Mouse (Mus musculus): Measurements from ENCODE around the gene Igdcc3. TPM values are rescaled to one million over a fixed set of nuclear protein-coding genes. Genes with fewer than 3 reads are reported as not detected.

Gene Igdcc3
- polyA plus RNA-seq, 1 experiment from 2014 or later = 0.22 TPM

GRCm38 (mm10) chr9:65142399-65142798 is 1.4 kb downstream of the Igdcc3 start:
- Histone ChIP-seq H3K27ac (ENCODE audit: low read depth, low read length) (no peak overlapping the region), H3K27me3 (replicated peaks; ENCODE audit: control insufficient read depth, insufficient read depth, low read length) (peaks cover 24% of the 10 kb centered on the region), H3K4me1 (replicated peaks; ENCODE audit: control insufficient read depth, insufficient read depth, low read length) (no peaks in the 10 kb centered on the region), H3K9me3 (ENCODE audit: control insufficient read depth) (no peaks in the 10 kb centered on the region), H3K4me3 (ENCODE audit: low read depth, low read length) (peak overlapping the region; percentile 68), H3K36me3 (ENCODE audit: control insufficient read depth, insufficient read depth) (no peaks in the 10 kb centered on the region), H3K9ac (ENCODE audit: low read depth, low read length) (no peak overlapping the region), H3K4me2 (replicated peaks; ENCODE audit: low read depth) (peak overlapping the region; percentile 89)
- 6% methylated on average over 8 of the region's 8 CpGs for WGBS
- no peak for TF ChIP-seq CTCF (IDR thresholded peaks at IDR 0.05; ENCODE audit: low read depth)
- ATAC-seq = no peak

- no peak overlapping the region for H3K4me3 ChIP-seq (ENCODE audit: low read depth, low read length)
- ATAC-seq = no peak
- no peak overlapping the region for H3K4me2 ChIP-seq (replicated peaks; ENCODE audit: low read depth)
- peaks cover 12% of the 10 kb centered on the region; the same call in 1 of the 2 replicates for H3K27me3 ChIP-seq (replicated peaks; ENCODE audit: control insufficient read depth, insufficient read depth, low read length)
- no peaks in the 10 kb centered on the region for H3K9me3 ChIP-seq (ENCODE audit: control insufficient read depth)
- no peak overlapping the region for H3K9ac ChIP-seq (ENCODE audit: low read depth, low read length)
- no peak overlapping the region for H3K27ac ChIP-seq (ENCODE audit: low read depth, low read length)
- 85% methylated on average over 5 of the region's 5 CpGs for WGBS
- TF ChIP-seq CTCF (IDR thresholded peaks at IDR 0.05; ENCODE audit: low read depth) = no peak
- H3K4me1 ChIP-seq (replicated peaks; ENCODE audit: control insufficient read depth, insufficient read depth, low read length) = no peaks in the 10 kb centered on the region
- no peaks in the 10 kb centered on the region for H3K36me3 ChIP-seq (ENCODE audit: control insufficient read depth, insufficient read depth)
Observed at GRCm38 (mm10) chr9:65146001-65146400, 5.0 kb downstream of the Igdcc3 start.

GRCm38 (mm10) chr9:65148507-65148906 is 7.5 kb downstream of the Igdcc3 start:
- H3K4me1 ChIP-seq (replicated peaks; ENCODE audit: control insufficient read depth, insufficient read depth, low read length) = no peaks in the 10 kb centered on the region; the same call in 1 of the 2 replicates
- 81% methylated on average over 7 of the region's 7 CpGs for WGBS

GRCm38 (mm10) chr9:65152711-65153330 is 11.8 kb downstream of the Igdcc3 start:
- H3K9me3 ChIP-seq (ENCODE audit: control insufficient read depth) = no peaks in the 10 kb centered on the region
- no peak overlapping the region for H3K27ac ChIP-seq (ENCODE audit: low read depth, low read length)
- ATAC-seq = no peak
- no peaks in the 10 kb centered on the region for H3K36me3 ChIP-seq (ENCODE audit: control insufficient read depth, insufficient read depth)
- H3K4me3 ChIP-seq (ENCODE audit: low read depth, low read length) = no peak overlapping the region
- 56% methylated on average over 6 of the region's 6 CpGs for WGBS
- no peaks in the 10 kb centered on the region for H3K27me3 ChIP-seq (replicated peaks; ENCODE audit: control insufficient read depth, insufficient read depth, low read length)
- H3K4me1 ChIP-seq (replicated peaks; ENCODE audit: control insufficient read depth, insufficient read depth, low read length) = no peaks in the 10 kb centered on the region; the same call in 1 of the 2 replicates
- H3K4me2 ChIP-seq (replicated peaks; ENCODE audit: low read depth) = no peak overlapping the region
- no peak for TF ChIP-seq CTCF (IDR thresholded peaks at IDR 0.05; ENCODE audit: low read depth)
- H3K9ac ChIP-seq (ENCODE audit: low read depth, low read length) = no peak overlapping the region

More at GRCm38 (mm10) chr9:65148507-65148906, 7.5 kb downstream of the Igdcc3 start:
- no peaks in the 10 kb centered on the region for H3K36me3 ChIP-seq (ENCODE audit: control insufficient read depth, insufficient read depth)
- no peak for TF ChIP-seq CTCF (IDR thresholded peaks at IDR 0.05; ENCODE audit: low read depth)
- H3K4me3 ChIP-seq (ENCODE audit: low read depth, low read length) = no peak overlapping the region
- ATAC-seq = no peak
- H3K27me3 ChIP-seq (replicated peaks; ENCODE audit: control insufficient read depth, insufficient read depth, low read length) = no peaks in the 10 kb centered on the region; the same call in 1 of the 2 replicates
- H3K4me2 ChIP-seq (replicated peaks; ENCODE audit: low read depth) = no peak overlapping the region
- H3K27ac ChIP-seq (ENCODE audit: low read depth, low read length) = no peak overlapping the region
- H3K9ac ChIP-seq (ENCODE audit: low read depth, low read length) = no peak overlapping the region
- no peaks in the 10 kb centered on the region for H3K9me3 ChIP-seq (ENCODE audit: control insufficient read depth)

GRCm38 (mm10) chr9:65153331-65153711 is 12.3 kb downstream of the Igdcc3 start:
- 20% methylated on average over 5 of the region's 5 CpGs for WGBS
- Histone ChIP-seq H3K4me3 (ENCODE audit: low read depth, low read length) (no peak overlapping the region), H3K9me3 (ENCODE audit: control insufficient read depth) (no peaks in the 10 kb centered on the region), H3K4me1 (replicated peaks; ENCODE audit: control insufficient read depth, insufficient read depth, low read length) (no peaks in the 10 kb centered on the region; the same call in 1 of the 2 replicates), H3K9ac (ENCODE audit: low read depth, low read length) (no peak overlapping the region), H3K27me3 (replicated peaks; ENCODE audit: control insufficient read depth, insufficient read depth, low read length) (no peaks in the 10 kb centered on the region), H3K4me2 (replicated peaks; ENCODE audit: low read depth) (no peak overlapping the region), H3K27ac (ENCODE audit: low read depth, low read length) (no peak overlapping the region), H3K36me3 (ENCODE audit: control insufficient read depth, insufficient read depth) (no peaks in the 10 kb centered on the region)
- TF ChIP-seq CTCF (IDR thresholded peaks at IDR 0.05; ENCODE audit: low read depth) = no peak
- ATAC-seq = no peak

GRCm38 (mm10) chr9:65154692-65155455 is 13.9 kb downstream of the Igdcc3 start:
- Histone ChIP-seq H3K4me2 (replicated peaks; ENCODE audit: low read depth) (no peak overlapping the region), H3K27me3 (replicated peaks; ENCODE audit: control insufficient read depth, insufficient read depth, low read length) (0 out of 2 replicates have a peak, but pooled peaks cover 3% of the 10 kb centered on the region), H3K4me3 (ENCODE audit: low read depth, low read length) (no peak overlapping the region), H3K36me3 (ENCODE audit: control insufficient read depth, insufficient read depth) (no peaks in the 10 kb centered on the region), H3K9ac (ENCODE audit: low read depth, low read length) (no peak overlapping the region), H3K27ac (ENCODE audit: low read depth, low read length) (no peak overlapping the region), H3K9me3 (ENCODE audit: control insufficient read depth) (no peaks in the 10 kb centered on the region), H3K4me1 (replicated peaks; ENCODE audit: control insufficient read depth, insufficient read depth, low read length) (no peaks in the 10 kb centered on the region; the same call in 1 of the 2 replicates)
- WGBS = 59% methylated on average over 9 of the region's 9 CpGs
- TF ChIP-seq CTCF (IDR thresholded peaks at IDR 0.05; ENCODE audit: low read depth) = no peak
- no peak for ATAC-seq

Data from intestine, postnatal 0 days (tissue).